Mouse (Mus musculus): ENCODE measurements at regions not wholly inside any gene's neighbourhood (a gene's known extent, or its start where the extent isn't known, plus 50 kb on each side); places are given as distances from the start of the nearest gene placed in this dataset.
A peak's percentile ranks its signal among the peaks of the same experiment; 100 is the strongest.
"Not testable (repeated sequence)": the region's sequence is repeated elsewhere in the genome, so short reads cannot be mapped to it uniquely, and the experiment has no call there.

GRCm38 (mm10) chr10:6182400-6182799 is 260.2 kb upstream of the Rgs17 start:
- DNase-seq, result no peak

DNA sequence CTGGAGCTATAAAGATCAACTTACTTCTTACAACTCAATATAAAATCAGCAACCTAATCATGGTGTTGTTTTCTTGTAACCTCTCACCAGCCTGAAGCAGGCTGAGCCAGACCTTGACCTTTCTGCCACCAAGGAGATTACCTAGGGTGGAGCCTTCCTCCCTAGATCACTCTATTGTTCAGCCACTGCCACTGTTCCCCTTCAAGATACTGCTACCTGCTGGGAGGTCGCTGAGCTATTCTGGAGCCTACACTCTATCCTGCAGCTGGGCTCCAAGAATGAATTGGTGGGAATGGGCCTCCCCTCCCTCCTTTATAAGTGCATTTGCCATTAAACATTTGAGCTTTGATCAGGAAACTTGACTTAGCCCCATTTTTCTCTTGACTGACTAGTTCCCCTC is 242.1 kb upstream of the Rgs17 start:
- not testable (repeated sequence) for DNase-seq

DNA sequence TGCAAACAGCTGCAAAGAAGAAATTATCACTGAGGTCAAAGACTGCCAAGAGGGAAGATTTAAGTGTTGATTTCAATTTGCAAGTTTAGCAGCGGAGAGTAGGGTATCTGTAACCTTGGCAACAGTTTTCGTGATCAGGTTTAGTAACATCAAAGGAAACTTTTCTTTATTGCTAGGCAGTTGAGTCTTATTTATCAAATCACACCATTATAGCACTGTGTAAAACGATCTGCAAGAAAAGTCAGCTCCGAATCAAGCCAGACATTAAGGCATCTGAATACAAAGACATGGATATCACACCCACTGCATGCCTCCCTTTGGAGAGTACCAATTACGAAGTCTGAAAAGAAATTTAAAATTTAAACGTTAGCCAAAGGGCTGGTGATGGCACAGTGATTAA is 234.7 kb upstream of the Rgs17 start:
- DNase-seq, result no peak

- DNase-seq, result no peak
These were observed 211.9 kb upstream of the Rgs17 start for GRCm38 (mm10) chr10:6134091-6134490.

DNA sequence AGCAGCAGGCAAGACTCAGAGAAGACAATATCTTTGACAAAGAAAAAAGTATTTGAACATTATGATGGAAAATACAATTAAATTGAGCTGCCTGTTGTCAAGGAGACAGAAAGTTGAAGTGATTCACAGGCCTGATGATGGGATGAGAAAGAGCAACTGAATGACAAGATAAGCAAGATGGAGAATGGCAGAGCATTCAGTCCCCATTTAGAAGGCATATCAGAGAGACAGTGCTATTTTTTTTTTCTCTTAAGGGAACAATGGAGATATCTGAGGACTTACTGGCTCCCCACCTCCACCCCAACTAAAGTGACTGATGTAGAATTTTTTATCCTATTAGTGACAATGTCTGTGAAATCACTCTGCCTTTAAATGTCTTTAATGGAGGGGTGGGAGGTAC is 202.2 kb upstream of the Rgs17 start:
- DNase-seq, result not testable (repeated sequence)

DNA sequence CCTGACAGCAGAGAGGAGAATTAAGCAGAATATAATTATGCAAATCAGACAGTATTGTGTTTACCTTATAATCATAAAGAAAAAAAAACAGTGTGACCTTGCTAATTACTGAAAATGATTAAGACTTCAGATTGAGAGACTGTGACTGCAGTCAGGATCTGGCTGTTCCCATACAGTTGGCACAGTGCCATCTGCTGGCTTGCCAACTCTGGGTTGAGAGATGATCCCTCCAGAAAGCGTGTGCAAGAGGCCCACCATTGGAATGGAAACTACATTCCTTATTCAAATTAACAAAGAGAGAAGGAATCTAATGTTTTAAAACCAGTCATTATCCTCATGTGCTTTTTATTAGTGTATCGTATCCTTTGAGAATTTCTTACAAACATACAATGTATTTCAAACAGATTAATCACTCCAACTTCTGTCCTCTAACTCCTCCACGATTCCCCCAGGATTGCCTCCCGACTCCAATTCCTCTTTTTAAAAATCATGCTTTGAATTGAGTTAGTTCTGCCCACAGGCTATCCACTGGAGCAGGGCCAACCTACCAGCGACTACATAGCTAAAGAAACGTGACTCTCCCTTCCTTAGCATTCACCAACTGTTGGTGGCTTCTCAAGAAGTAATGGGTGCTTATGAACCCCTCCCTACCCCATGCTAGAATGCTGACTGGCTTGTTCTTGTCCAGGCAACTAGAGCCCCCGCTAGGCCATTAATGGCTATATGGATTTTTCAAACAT is 192.9 kb upstream of the Rgs17 start:
- peak; percentile 33 for DNase-seq
